Mouse (Mus musculus) heart, embryonic 16.5 days (tissue): ENCODE measurements at regions not wholly inside any gene's neighbourhood (a gene's known extent, or its start where the extent isn't known, plus 50 kb on each side); places are given as distances from the start of the nearest gene placed in this dataset.
A peak's percentile ranks its signal among the peaks of the same experiment; 100 is the strongest.

Experiments used
- ATAC-seq: fragments of 200-750 bp; cut with Nextera tagmentation; replicated peaks from 2 replicates; pipeline ENCODE4 v1.8.0; 2017; ENCODE audit warnings: moderate number of reproducible peaks; ENCODE audit not compliant: insufficient read depth, low FRiP score; ENCODE audit errors: extremely low read depth
- H3K27ac ChIP-seq: fragments of 300-500 bp; sonication (generic); 2 replicates; pipeline ENCODE4 v1.5.1; 2014; ENCODE audit warnings: mild to moderate bottlenecking, low read length, control low read depth, moderate library complexity
- H3K27me3 ChIP-seq: fragments of 300-500 bp; sonication (generic); 2 replicates; pipeline ENCODE4 v1.6.1; 2014; ENCODE audit warnings: low read length, mixed read lengths; ENCODE audit not compliant: control insufficient read depth, insufficient read depth
- H3K36me3 ChIP-seq: fragments of 300-500 bp; sonication (generic); 2 replicates; pipeline ENCODE4 v1.6.1; 2014; ENCODE audit not compliant: control insufficient read depth, insufficient read depth
- H3K4me1 ChIP-seq: fragments of 300-500 bp; sonication (generic); 2 replicates; pipeline ENCODE4 v1.6.1; 2014; ENCODE audit warnings: low read length, mixed read lengths; ENCODE audit not compliant: control insufficient read depth, insufficient read depth
- H3K4me2 ChIP-seq: fragments of 300-500 bp; sonication (generic); 2 replicates; pipeline ENCODE4 v1.6.1; 2014; ENCODE audit warnings: low read depth, mild to moderate bottlenecking, control low read depth, low read length
- H3K4me3 ChIP-seq: fragments of 300-500 bp; sonication (generic); 2 replicates; pipeline ENCODE4 v1.5.1; 2014; ENCODE audit warnings: mild to moderate bottlenecking, control low read depth, low read length
- H3K9ac ChIP-seq: fragments of 300-500 bp; sonication (generic); 2 replicates; pipeline ENCODE4 v1.6.1; 2014; ENCODE audit warnings: low read length, control low read depth
- H3K9me3 ChIP-seq: fragments of 300-500 bp; sonication (generic); replicated peaks from 2 replicates; pipeline ENCODE4 v1.6.1; 2016; ENCODE audit warnings: low read length; ENCODE audit not compliant: control insufficient read depth
- WGBS: fragments of 180-500 bp; shearing (Covaris S2); extraction: QIAGEN DNeasy Blood & Tissue Kit; methylation state at CpG from one replicate; pipeline ENCODE4 v1.1.7; 2014; 5-methylcytosine and 5-hydroxymethylcytosine counted together

DNA sequence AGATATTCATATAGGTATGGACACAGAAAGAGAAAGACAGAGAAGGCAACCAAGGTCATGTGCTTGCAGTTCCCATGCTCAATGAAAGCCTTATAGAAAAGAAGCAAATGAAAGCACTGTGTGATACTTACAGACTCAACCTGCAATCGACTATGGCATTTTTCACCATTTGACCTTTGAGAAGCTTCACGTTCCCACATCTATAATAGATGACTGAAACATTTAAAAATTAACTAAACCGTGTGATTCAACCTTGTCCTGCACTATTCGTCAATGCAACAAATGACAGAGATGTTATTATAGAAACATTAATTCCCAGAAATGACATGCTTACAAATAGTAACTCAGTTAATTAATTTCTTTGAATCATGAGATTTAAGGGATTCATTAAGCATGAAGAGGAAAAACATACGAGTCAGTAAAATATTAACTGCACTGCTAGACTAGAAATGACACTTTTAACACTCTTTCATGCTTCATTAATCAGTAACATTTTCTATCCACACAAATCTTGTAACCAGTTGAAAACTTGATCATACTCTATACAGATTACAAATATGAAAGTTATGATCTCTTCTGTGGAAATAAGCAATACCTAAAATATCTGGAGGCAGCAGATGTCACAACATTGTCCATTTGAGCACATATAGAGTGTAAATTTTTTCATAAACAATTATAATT lies 545.2 kb upstream of the N6amt1 start:
- H3K4me2 ChIP-seq, result no peak overlapping the region
- no peak for ATAC-seq
- no peak overlapping the region for H3K27ac ChIP-seq
- H3K4me3 ChIP-seq, result no peak overlapping the region
- 79% methylated on average over 5 of the region's 5 CpGs for WGBS
- H3K36me3 ChIP-seq, result no peaks in the 10 kb centered on the region
- H3K4me1 ChIP-seq, result no peaks in the 10 kb centered on the region
- H3K9ac ChIP-seq, result no peak overlapping the region
- H3K27me3 ChIP-seq, result no peaks in the 10 kb centered on the region
- no peaks in the 10 kb centered on the region for H3K9me3 ChIP-seq

DNA sequence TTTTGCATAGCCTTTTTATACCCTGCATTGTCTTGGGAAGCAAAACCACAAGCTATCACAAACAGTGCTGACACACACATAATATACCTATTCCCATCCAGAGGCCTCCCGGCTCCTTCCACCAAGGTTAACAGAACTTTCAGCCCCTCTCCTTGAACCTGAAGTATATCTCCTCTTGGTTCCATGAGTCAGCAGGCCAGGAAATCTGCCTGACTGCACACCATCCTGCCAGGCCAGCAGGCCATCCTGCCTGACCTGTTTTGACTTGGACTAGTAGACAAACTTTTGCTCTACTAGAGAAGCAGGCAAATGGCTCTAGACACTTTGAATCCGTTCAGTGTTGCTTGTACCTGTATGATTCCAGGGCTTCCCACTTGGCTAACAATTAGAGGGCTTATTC lies 547.6 kb upstream of the N6amt1 start:
- H3K27me3 ChIP-seq, result no peaks in the 10 kb centered on the region
- H3K4me3 ChIP-seq, result no peak overlapping the region
- no peaks in the 10 kb centered on the region for H3K4me1 ChIP-seq
- H3K36me3 ChIP-seq, result no peaks in the 10 kb centered on the region
- no peak for ATAC-seq
- H3K9me3 ChIP-seq, result no peaks in the 10 kb centered on the region
- WGBS, result 63% methylated on average over 2 of the region's 2 CpGs
- no peak overlapping the region for H3K27ac ChIP-seq
- no peak overlapping the region for H3K4me2 ChIP-seq
- no peak overlapping the region for H3K9ac ChIP-seq

DNA sequence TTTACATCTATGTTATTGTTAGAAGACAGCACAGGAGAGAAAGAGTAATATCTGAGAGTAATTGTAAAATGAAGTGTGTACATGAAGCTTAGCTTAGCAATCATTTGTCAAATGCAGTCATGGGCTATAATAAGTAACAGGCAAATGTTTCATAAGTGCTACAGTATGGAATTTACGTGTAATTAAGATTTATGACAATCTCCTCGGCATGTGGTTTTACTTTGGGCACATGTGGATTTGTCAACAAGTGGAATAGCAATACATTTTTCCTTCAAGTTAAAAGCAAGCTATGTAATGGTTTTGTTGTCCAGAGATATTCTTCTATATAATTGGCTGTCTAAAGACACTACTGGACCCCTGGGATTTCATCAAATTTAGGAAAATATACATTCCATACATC lies 577.9 kb upstream of the N6amt1 start:
- Histone ChIP-seq H3K27ac (no peak overlapping the region), H3K4me3 (no peak overlapping the region), H3K9ac (no peak overlapping the region), H3K27me3 (no peaks in the 10 kb centered on the region), H3K4me1 (no peaks in the 10 kb centered on the region), H3K36me3 (no peaks in the 10 kb centered on the region), H3K4me2 (no peak overlapping the region), H3K9me3 (no peaks in the 10 kb centered on the region)
- no peak for ATAC-seq
- 41% methylated on average over 2 of the region's 2 CpGs for WGBS

DNA sequence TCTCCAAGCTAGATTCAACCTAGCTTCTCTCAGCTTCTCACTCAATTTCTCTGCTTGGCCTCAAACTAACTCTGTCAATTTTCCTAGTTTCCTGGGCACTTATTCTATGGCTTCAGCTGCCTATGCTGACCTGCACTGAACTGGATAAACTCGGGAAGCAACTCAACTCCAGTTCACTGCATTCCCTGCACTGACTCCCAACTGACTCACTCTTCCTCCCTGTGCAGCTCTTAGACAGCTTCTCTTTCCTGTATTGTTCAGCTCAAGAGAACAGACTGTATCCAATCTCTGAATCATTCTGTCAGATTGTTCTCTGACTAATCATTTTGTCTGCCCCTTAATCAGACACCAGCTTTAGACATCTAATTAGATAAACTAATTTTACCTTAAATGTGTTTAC lies 581.4 kb upstream of the N6amt1 start:
- Histone ChIP-seq H3K4me1 (no peaks in the 10 kb centered on the region), H3K27ac (no peak overlapping the region), H3K4me2 (no peak overlapping the region), H3K9ac (no peak overlapping the region), H3K9me3 (no peaks in the 10 kb centered on the region), H3K4me3 (no peak overlapping the region), H3K27me3 (no peaks in the 10 kb centered on the region), H3K36me3 (no peaks in the 10 kb centered on the region)
- 29% methylated on average over 1 of the region's 1 CpGs for WGBS
- no peak for ATAC-seq

DNA sequence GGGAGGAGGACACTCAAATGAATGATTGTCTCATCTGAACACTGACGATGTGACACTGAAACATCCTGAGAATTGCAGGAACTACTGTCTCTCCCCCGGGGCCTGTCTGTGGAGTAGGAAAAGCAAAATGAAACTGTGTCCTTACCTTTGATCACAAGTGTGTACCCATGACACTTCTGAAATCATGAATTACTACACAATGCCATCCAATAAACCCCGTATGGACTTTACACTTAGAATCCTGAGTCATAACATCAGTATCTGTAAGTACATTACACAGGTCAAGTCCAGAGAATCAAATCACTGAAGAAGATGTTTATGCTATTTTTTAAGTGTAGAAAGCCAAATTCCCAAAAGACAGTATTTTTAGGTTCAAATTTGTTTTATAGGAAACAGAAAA lies 585.1 kb upstream of the N6amt1 start:
- no peaks in the 10 kb centered on the region for H3K27me3 ChIP-seq
- no peak overlapping the region for H3K4me2 ChIP-seq
- no peaks in the 10 kb centered on the region for H3K4me1 ChIP-seq
- no peak overlapping the region for H3K27ac ChIP-seq
- no peaks in the 10 kb centered on the region for H3K9me3 ChIP-seq
- H3K36me3 ChIP-seq, result no peaks in the 10 kb centered on the region
- H3K9ac ChIP-seq, result no peak overlapping the region
- 76% methylated on average over 3 of the region's 3 CpGs for WGBS
- ATAC-seq, result no peak
- no peak overlapping the region for H3K4me3 ChIP-seq

DNA sequence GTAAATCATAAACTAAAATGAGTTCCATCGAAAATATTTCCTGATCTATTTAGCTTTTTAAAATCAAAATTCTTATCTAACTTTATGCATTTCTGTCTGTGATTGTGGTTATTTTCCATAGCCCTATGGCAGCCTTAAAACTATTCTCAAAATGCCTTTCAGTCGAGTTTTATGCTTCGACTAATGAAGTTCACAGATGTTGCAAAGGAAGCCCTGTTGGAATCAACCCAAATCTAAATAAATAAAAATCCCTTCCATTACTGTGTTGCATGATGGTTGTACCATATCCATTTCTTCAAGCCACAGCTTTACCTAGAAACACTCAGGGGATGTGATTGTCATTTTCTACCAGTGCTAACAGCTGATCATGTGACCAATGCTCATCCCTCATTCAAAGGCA lies 585.6 kb upstream of the N6amt1 start:
- 64% methylated on average over 3 of the region's 3 CpGs for WGBS
- Histone ChIP-seq H3K27me3 (no peaks in the 10 kb centered on the region), H3K36me3 (no peaks in the 10 kb centered on the region), H3K9me3 (no peaks in the 10 kb centered on the region), H3K9ac (no peak overlapping the region), H3K4me1 (no peaks in the 10 kb centered on the region), H3K4me3 (no peak overlapping the region), H3K4me2 (no peak overlapping the region), H3K27ac (no peak overlapping the region)
- ATAC-seq, result no peak

DNA sequence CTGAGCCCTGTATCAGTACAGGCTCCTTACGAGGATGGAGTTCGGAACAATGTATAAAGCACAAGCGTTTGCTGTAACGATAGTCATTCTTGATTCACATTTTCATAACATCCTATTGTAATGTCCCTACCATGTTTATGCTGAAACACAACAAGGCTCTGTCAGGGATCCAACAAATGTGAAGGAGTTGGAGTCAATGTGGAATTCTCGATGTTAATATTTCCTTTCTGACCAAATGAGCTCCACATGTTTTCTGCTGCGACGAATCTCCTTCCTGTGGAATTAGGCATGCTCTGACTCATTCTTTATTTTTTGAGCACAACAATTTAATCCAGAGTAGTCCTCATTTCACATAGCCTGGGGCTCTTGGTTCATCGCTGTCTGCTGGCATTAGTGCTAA lies 588.0 kb upstream of the N6amt1 start:
- WGBS, result 76% methylated on average over 8 of the region's 8 CpGs
- Histone ChIP-seq H3K4me3 (no peak overlapping the region), H3K9ac (no peak overlapping the region), H3K4me2 (no peak overlapping the region), H3K9me3 (no peaks in the 10 kb centered on the region), H3K27me3 (no peaks in the 10 kb centered on the region), H3K36me3 (no peaks in the 10 kb centered on the region), H3K27ac (no peak overlapping the region), H3K4me1 (no peaks in the 10 kb centered on the region)
- no peak for ATAC-seq

DNA sequence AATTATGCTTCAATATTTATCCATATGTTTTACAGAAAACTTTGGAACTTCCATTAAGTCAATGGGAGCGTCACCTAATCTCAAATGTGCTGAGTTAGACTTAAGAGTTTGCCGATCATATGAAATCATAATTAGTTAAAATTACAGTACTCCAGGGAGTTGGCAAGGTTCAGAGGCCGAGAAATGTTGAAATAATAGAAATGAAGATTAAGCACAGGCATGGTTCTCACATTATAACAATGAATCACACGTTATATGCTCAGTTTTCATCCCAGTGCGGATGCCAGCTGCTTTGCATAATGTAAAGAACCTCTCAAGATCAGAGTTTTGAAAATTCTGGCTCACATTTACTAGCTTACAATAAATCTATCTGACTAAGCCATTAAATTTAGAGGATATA lies 612.7 kb upstream of the N6amt1 start:
- Histone ChIP-seq H3K27ac (no peak overlapping the region), H3K4me1 (no peaks in the 10 kb centered on the region), H3K36me3 (no peaks in the 10 kb centered on the region), H3K4me2 (no peak overlapping the region), H3K9ac (no peak overlapping the region), H3K4me3 (no peak overlapping the region), H3K27me3 (no peaks in the 10 kb centered on the region), H3K9me3 (no peaks in the 10 kb centered on the region)
- no peak for ATAC-seq
- 73% methylated on average over 5 of the region's 5 CpGs for WGBS

DNA sequence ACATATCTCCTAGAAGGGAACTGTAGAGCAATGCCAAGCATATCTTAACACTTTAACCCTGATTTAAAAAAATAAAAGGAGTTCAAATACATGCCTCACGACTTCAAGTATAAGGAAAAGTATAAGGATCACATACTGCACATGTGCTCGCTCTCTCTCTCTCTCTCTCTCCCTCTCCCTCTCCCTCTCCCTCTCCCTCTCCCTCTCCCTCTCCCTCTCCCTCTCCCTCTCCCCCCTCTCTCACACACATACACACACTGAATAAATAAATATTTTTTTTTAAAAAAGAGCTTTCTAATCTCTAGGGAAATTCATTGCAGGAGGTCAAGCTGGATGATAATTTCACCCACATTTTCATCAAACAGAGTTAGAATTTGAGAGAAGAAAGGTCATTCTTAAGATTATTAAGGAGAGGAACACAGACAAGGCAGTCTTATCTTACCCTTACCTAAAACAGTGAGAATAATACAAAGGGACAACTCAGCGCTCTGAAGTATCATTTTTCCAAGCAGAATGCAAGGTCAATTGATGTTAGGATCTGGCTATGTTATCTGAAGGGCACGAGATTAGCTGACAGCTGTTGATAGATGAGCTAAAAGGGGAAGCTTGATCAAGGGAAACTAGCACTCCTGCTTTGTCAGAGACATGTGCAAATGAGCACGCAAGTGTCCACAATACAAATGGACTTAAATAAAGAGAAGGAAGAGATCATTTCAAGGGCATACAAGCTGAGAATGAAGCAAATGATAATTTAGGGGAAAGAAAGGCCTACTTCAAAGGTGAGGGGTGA lies 634.8 kb upstream of the N6amt1 start:
- peaks cover 4% of the 10 kb centered on the region; the same call in 1 of the 2 replicates for H3K4me1 ChIP-seq
- 26% methylated on average over 5 of the region's 5 CpGs for whole genome bisulfite sequencing
- H3K36me3 ChIP-seq, result no peaks in the 10 kb centered on the region
- ATAC-seq, result 0 out of 2 replicates have a peak, but pooled peaks have one; percentile 60
- no peak overlapping the region for H3K27ac ChIP-seq
- no peak overlapping the region for H3K4me2 ChIP-seq
- H3K4me3 ChIP-seq, result no peak overlapping the region
- H3K27me3 ChIP-seq, result no peaks in the 10 kb centered on the region
- H3K9me3 ChIP-seq, result no peaks in the 10 kb centered on the region
- H3K9ac ChIP-seq, result no peak overlapping the region
